Mouse (Mus musculus) bone marrow, adult 2 months (tissue): ENCODE measurements at regions not wholly inside any gene's neighbourhood (a gene's known extent, or its start where the extent isn't known, plus 50 kb on each side); places are given as distances from the start of the nearest gene placed in this dataset.

Source experiments
- CTCF ChIP-seq: fragments of 200-500 bp; IDR thresholded peaks from 2 replicates; pipeline ENCODE4 v1.5.1; 2011; ENCODE audit warnings: low read length, control low read depth; ENCODE audit not compliant: control insufficient read depth, insufficient read depth
- POLR2A ChIP-seq: fragments of 200-500 bp; IDR thresholded peaks from 2 replicates; pipeline ENCODE4 v1.6.1; 2011; ENCODE audit warnings: low read depth, mild to moderate bottlenecking, control low read depth, low read length, borderline replicate concordance; ENCODE audit not compliant: control insufficient read depth

- TF ChIP-seq POLR2A (no peak), CTCF (no peak)
Observed at GRCm38 (mm10) chr14:61998259-61998658, 294.1 kb upstream of the Rnaseh2b start.
